Mouse (Mus musculus): ENCODE data around the gene Gm21083. TPM values are rescaled to one million over a fixed set of nuclear protein-coding genes. Genes with fewer than 3 reads are reported as not detected.
A peak's percentile ranks its signal among the peaks of the same experiment; 100 is the strongest.
"Not testable (repeated sequence)": the region's sequence is repeated elsewhere in the genome, so short reads cannot be mapped to it uniquely, and the experiment has no call there.

Gm21083 gene
- polyA plus RNA-seq, 1 experiment from 2014 or later: not detected

GRCm38 (mm10) chr5:15588291-15588690 lies 11.2 kb downstream of the Gm21083 start:
- not testable (repeated sequence) for DNase-seq (ENCODE audit: low spot score); H3K4me3 ChIP-seq (ENCODE audit: low read depth, low read length); H3K9me3 ChIP-seq (ENCODE audit: control insufficient read depth, low read length); H3K4me2 ChIP-seq (ENCODE audit: low read depth, low read length, severe bottlenecking); ATAC-seq (replicated peaks; ENCODE audit: low FRiP score); H3K4me1 ChIP-seq (replicated peaks; ENCODE audit: control insufficient read depth, insufficient read depth, low read length); H3K27ac ChIP-seq (ENCODE audit: low read depth, low read length); H3K9ac ChIP-seq (ENCODE audit: low read length); H3K27me3 ChIP-seq (ENCODE audit: control insufficient read depth, insufficient read depth, low read length); H3K36me3 ChIP-seq (ENCODE audit: control insufficient read depth, insufficient read depth, low read length)
- 35% methylated on average over 6 of the region's 6 CpGs for WGBS

DNA sequence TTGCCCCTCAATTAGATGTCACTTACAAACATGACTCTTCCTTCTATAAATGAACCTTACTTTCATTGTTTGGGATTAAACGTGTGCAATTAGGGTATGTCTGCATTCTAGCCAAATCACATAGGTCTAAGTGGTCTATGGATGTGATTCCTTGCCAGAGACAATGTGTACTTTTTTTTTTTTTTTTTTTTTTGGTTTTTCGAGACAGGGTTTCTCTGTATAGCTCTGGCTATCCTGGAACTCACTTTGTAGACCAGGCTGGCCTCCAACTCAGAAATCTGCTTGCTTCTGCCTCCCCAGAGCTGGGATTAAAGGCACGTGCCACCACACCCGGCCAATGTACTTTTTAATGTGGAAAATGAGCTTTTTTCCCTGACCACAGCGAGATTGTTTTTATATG lies 13.5 kb downstream of the Gm21083 start:
- H3K9me3 ChIP-seq (ENCODE audit: control insufficient read depth, low read length); H3K4me3 ChIP-seq (ENCODE audit: low read depth, low read length); H3K4me2 ChIP-seq (ENCODE audit: low read depth, low read length, severe bottlenecking); H3K27me3 ChIP-seq (ENCODE audit: control insufficient read depth, insufficient read depth, low read length); ATAC-seq (replicated peaks; ENCODE audit: low FRiP score); H3K9ac ChIP-seq (ENCODE audit: low read length); DNase-seq (ENCODE audit: low spot score); H3K36me3 ChIP-seq (ENCODE audit: control insufficient read depth, insufficient read depth, low read length); H3K27ac ChIP-seq (ENCODE audit: low read depth, low read length); H3K4me1 ChIP-seq (replicated peaks; ENCODE audit: control insufficient read depth, insufficient read depth, low read length): not testable (repeated sequence)
- 61% methylated on average over 5 of the region's 5 CpGs for WGBS

DNA sequence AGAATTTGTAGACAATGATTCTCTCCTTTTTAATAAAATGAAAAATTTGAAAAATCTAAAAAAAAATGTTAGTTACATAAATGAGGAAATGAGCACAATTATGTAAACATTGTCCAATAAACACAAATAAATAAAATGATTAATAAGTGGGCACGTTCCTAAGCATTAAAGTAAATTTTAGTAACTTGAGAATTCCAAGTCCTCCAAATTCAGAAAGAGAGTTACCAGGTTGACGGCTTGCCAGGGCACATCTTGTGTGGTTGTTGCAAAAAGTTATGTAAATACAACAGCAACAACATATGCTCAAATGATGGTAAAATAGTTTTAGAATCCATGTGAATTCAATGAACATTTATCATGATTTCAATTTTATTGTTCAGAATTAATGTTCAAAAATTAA lies 14.4 kb downstream of the Gm21083 start:
- H3K36me3 ChIP-seq (ENCODE audit: control insufficient read depth, insufficient read depth, low read length); H3K9me3 ChIP-seq (ENCODE audit: control insufficient read depth, low read length); H3K27ac ChIP-seq (ENCODE audit: low read depth, low read length); H3K9ac ChIP-seq (ENCODE audit: low read length); H3K27me3 ChIP-seq (ENCODE audit: control insufficient read depth, insufficient read depth, low read length); H3K4me3 ChIP-seq (ENCODE audit: low read depth, low read length); H3K4me2 ChIP-seq (ENCODE audit: low read depth, low read length, severe bottlenecking); H3K4me1 ChIP-seq (replicated peaks; ENCODE audit: control insufficient read depth, insufficient read depth, low read length); DNase-seq (ENCODE audit: low spot score): not testable (repeated sequence)
- 79% methylated on average over 2 of the region's 2 CpGs for WGBS
- peak; percentile 78 for ATAC-seq (replicated peaks; ENCODE audit: low FRiP score)

DNA sequence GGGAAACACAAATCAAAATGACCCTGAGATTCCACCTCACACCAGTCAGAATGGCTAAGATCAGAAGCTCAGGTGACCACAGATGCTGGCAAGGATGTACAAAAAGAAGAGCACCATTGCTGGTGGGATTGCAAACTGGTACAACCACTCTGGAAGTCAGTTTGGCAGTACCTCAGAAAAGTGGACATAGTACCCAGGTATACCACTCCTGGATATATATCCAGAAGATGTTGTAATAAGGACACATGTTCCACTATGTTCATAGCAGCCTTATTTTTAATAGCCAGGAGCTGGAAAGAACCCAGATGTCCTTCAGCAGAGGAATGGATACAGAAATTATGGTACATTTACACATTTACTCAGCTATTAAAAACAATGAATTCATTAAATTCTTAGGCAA lies 21.7 kb downstream of the Gm21083 start:
- 0 out of 2 replicates have a peak, but pooled peaks have one; percentile 61 for ATAC-seq (replicated peaks; ENCODE audit: low FRiP score)
- not testable (repeated sequence) for H3K4me1 ChIP-seq (replicated peaks; ENCODE audit: control insufficient read depth, insufficient read depth, low read length); H3K36me3 ChIP-seq (ENCODE audit: control insufficient read depth, insufficient read depth, low read length); H3K4me2 ChIP-seq (ENCODE audit: low read depth, low read length, severe bottlenecking); H3K27me3 ChIP-seq (ENCODE audit: control insufficient read depth, insufficient read depth, low read length); H3K27ac ChIP-seq (ENCODE audit: low read depth, low read length); H3K9ac ChIP-seq (ENCODE audit: low read length); DNase-seq (ENCODE audit: low spot score); H3K4me3 ChIP-seq (ENCODE audit: low read depth, low read length)
- peaks cover 10% of the 10 kb centered on the region for H3K9me3 ChIP-seq (ENCODE audit: control insufficient read depth, low read length)

DNA sequence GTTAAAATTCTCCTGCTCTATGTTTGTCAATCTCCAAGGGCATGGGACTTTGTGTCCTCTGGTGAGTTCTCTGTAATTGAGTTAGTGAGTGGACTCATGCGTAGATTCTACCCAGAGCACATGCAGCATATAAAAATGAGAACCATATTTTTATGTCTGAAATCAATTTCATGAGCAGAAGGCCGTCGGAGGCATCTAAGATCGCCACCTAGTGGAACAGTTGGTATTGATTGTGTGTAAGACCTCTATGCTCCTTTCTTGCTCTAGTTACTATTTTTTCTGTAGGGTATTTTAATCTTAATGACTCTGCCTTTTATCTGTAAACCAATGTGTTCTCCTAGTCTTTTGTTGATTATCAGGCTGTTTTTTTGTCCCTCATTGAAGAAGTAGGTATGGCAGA lies 23.2 kb downstream of the Gm21083 start:
- H3K4me2 ChIP-seq (ENCODE audit: low read depth, low read length, severe bottlenecking); H3K9ac ChIP-seq (ENCODE audit: low read length); H3K36me3 ChIP-seq (ENCODE audit: control insufficient read depth, insufficient read depth, low read length); DNase-seq (ENCODE audit: low spot score); H3K27ac ChIP-seq (ENCODE audit: low read depth, low read length); H3K27me3 ChIP-seq (ENCODE audit: control insufficient read depth, insufficient read depth, low read length); H3K4me1 ChIP-seq (replicated peaks; ENCODE audit: control insufficient read depth, insufficient read depth, low read length); H3K4me3 ChIP-seq (ENCODE audit: low read depth, low read length); ATAC-seq (replicated peaks; ENCODE audit: low FRiP score): not testable (repeated sequence)
- WGBS: 47% methylated on average over 4 of the region's 4 CpGs
- peaks cover 12% of the 10 kb centered on the region for H3K9me3 ChIP-seq (ENCODE audit: control insufficient read depth, low read length)

DNA sequence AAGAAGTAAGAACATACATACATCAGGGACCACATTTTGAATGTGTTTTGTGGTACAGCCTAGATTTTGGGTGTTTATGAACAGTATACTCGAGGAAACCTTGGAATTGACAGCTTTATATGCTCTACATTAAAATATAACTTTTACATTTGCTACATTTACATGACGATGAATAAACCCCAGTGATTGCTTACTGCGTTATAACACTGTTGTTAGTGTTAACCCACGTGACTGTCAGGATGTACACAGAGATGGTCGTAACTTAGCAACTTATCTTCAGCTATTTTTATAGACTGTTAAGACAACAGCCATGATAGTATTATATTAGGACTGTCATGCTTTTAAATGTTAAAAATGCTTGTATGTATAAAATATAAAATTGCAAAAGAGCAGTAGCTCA lies 24.3 kb downstream of the Gm21083 start:
- peak; percentile 62; the same call in 1 of the 2 replicates for ATAC-seq (replicated peaks; ENCODE audit: low FRiP score)
- not testable (repeated sequence) for DNase-seq (ENCODE audit: low spot score); H3K27ac ChIP-seq (ENCODE audit: low read depth, low read length); H3K4me2 ChIP-seq (ENCODE audit: low read depth, low read length, severe bottlenecking); H3K4me3 ChIP-seq (ENCODE audit: low read depth, low read length); H3K27me3 ChIP-seq (ENCODE audit: control insufficient read depth, insufficient read depth, low read length); H3K36me3 ChIP-seq (ENCODE audit: control insufficient read depth, insufficient read depth, low read length); H3K4me1 ChIP-seq (replicated peaks; ENCODE audit: control insufficient read depth, insufficient read depth, low read length); H3K9ac ChIP-seq (ENCODE audit: low read length)
- peaks cover 12% of the 10 kb centered on the region for H3K9me3 ChIP-seq (ENCODE audit: control insufficient read depth, low read length)
- 65% methylated on average over 5 of the region's 5 CpGs for WGBS

GRCm38 (mm10) chr5:15601960-15602359 lies 24.8 kb downstream of the Gm21083 start:
- H3K36me3 ChIP-seq (ENCODE audit: control insufficient read depth, insufficient read depth, low read length); H3K4me1 ChIP-seq (replicated peaks; ENCODE audit: control insufficient read depth, insufficient read depth, low read length); H3K27me3 ChIP-seq (ENCODE audit: control insufficient read depth, insufficient read depth, low read length); H3K27ac ChIP-seq (ENCODE audit: low read depth, low read length); H3K9ac ChIP-seq (ENCODE audit: low read length); DNase-seq (ENCODE audit: low spot score); H3K4me3 ChIP-seq (ENCODE audit: low read depth, low read length); H3K4me2 ChIP-seq (ENCODE audit: low read depth, low read length, severe bottlenecking): not testable (repeated sequence)
- H3K9me3 ChIP-seq (ENCODE audit: control insufficient read depth, low read length): peaks cover 12% of the 10 kb centered on the region
- WGBS: 65% methylated on average over 3 of the region's 3 CpGs
- ATAC-seq (replicated peaks; ENCODE audit: low FRiP score): peak; percentile 57

DNA sequence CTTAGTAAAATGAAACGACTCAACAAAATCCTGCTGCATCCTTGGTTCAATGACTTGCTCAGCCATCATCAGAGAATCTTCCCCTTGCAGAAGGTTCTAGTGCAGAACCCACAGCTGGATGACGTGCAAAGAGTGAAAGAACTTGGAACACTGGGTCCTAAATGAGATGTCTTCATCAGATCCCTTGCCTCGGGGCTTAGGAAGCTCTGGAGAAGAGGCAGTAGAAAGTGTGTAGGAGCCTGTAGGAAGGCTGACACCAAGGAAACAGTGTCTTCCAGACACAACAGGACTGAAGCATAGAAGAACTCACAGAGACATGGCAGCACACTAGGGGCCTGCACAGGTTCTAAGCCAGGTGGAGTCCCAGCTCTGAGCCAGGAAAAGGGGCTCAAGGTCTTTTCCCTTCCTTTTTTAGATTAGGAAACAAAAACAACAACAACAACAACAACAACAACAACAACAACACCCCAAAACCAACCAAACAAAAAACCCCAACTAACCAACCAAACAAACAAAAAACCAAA lies 25.4 kb downstream of the Gm21083 start:
- H3K4me3 ChIP-seq (ENCODE audit: low read depth, low read length); H3K9ac ChIP-seq (ENCODE audit: low read length); H3K27me3 ChIP-seq (ENCODE audit: control insufficient read depth, insufficient read depth, low read length); H3K4me2 ChIP-seq (ENCODE audit: low read depth, low read length, severe bottlenecking); H3K4me1 ChIP-seq (replicated peaks; ENCODE audit: control insufficient read depth, insufficient read depth, low read length); H3K36me3 ChIP-seq (ENCODE audit: control insufficient read depth, insufficient read depth, low read length); H3K27ac ChIP-seq (ENCODE audit: low read depth, low read length): not testable (repeated sequence)
- DNase-seq (ENCODE audit: low spot score) (peak; percentile 53), ATAC-seq (replicated peaks; ENCODE audit: low FRiP score) (0 out of 2 replicates have a peak, but pooled peaks have one; percentile 50)
- WGBS: 64% methylated on average over 3 of the region's 3 CpGs
- peaks cover 12% of the 10 kb centered on the region for H3K9me3 ChIP-seq (ENCODE audit: control insufficient read depth, low read length)

- not testable (repeated sequence) for H3K4me2 ChIP-seq (ENCODE audit: low read depth, low read length, severe bottlenecking); ATAC-seq (replicated peaks; ENCODE audit: low FRiP score); H3K4me3 ChIP-seq (ENCODE audit: low read depth, low read length); H3K4me1 ChIP-seq (replicated peaks; ENCODE audit: control insufficient read depth, insufficient read depth, low read length); H3K27ac ChIP-seq (ENCODE audit: low read depth, low read length); DNase-seq (ENCODE audit: low spot score); H3K27me3 ChIP-seq (ENCODE audit: control insufficient read depth, insufficient read depth, low read length); H3K36me3 ChIP-seq (ENCODE audit: control insufficient read depth, insufficient read depth, low read length); H3K9ac ChIP-seq (ENCODE audit: low read length)
- H3K9me3 ChIP-seq (ENCODE audit: control insufficient read depth, low read length): peaks cover 12% of the 10 kb centered on the region
- WGBS: 54% methylated on average over 2 of the region's 2 CpGs
Observed at GRCm38 (mm10) chr5:15603008-15603407, 25.9 kb downstream of the Gm21083 start.

Data from forebrain, embryonic 11.5 days (tissue).